Mouse (Mus musculus) fat pad, adult 2 months (tissue): ENCODE measurements at regions not wholly inside any gene's neighbourhood (a gene's known extent, or its start where the extent isn't known, plus 50 kb on each side); places are given as distances from the start of the nearest gene placed in this dataset.
A peak's percentile ranks its signal among the peaks of the same experiment; 100 is the strongest.

ENCODE experiments used
- DNase-seq: peaks from one replicate; pipeline ENCODE4 v3.0.0-alpha.2; 2011; ENCODE audit warnings: low read depth, low spot score; ENCODE audit errors: extremely low read depth

GRCm38 (mm10) chr8:112933815-112934214 is 364.0 kb downstream of the Cntnap4 start:
- no peak for DNase-seq

DNA sequence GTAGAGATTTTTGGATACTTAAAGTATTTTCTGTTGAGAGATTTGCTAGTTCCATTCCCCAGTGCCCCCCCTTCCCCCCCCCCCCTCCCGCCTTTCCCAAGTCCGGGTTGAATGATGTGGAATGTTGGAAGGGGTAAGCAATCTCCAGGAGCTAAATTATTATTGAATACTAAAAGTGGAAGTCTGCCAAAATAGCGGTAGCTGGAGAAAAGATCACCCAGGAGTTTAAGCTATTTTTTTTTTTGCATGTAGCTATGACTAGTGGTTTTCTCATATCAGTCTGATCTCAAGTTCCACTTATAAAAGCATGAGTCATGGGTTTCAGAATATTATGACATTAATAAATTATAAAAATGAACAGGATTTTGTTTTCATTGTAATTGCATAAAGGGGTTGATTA is 365.6 kb downstream of the Cntnap4 start:
- DNase-seq: no peak

DNA sequence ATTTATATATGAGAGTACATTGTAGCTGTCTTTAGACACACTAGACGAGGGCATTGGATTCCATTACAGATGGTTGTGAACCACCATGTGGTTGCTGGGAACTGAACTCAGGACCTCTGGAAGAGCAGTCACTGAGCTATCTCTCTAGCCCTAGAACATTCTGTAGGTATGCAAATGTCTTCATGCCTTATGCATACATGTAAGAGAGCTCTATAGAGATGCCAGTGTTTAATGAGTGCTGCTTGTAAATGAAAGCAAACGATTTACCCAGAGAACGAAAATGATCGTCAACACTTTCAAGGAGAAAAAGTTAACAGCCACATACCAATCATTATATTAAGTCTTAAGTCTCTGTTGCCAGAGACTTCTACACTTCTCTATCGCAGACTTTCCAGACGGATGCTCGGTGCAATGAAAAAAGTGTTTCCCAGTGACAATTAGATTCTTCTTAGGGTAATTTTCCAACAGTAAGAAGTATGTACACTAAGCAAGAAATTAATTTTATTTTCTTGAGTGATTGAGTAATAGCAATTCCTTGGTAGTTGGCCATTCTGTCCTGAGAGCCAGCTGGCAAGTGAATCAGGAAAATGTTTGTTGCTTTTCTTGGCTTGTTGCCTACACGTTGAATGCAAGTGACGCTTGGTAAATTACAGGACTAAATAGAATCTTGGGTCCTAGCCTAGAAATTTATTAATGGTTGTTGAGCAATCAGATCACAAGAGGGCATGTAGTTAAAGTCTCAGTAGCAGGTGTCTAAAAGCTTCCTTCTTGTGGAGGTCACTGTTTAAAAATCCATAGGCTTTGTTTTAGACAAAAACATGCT is 366.3 kb downstream of the Cntnap4 start:
- peak; percentile 95 for DNase-seq

DNA sequence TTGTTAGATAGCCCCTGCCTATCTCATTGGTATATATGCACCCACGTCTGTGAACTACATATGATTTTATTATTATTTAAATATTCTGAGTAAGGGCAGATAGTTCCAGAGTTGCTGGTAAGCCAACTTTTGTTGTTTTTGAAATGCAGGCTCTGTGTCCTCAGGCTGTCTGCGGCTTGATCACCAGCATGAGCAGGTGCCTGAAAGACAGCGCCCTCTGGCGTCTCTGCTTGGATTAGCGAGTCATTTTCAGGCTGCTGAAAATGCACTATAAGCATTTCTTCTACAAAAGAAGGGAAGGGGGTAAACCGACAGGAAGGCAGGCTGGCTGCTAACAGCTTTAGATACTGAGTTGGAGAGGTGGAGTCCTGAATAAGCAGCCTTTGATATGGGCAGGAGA is 402.6 kb downstream of the Cntnap4 start:
- no peak for DNase-seq

DNA sequence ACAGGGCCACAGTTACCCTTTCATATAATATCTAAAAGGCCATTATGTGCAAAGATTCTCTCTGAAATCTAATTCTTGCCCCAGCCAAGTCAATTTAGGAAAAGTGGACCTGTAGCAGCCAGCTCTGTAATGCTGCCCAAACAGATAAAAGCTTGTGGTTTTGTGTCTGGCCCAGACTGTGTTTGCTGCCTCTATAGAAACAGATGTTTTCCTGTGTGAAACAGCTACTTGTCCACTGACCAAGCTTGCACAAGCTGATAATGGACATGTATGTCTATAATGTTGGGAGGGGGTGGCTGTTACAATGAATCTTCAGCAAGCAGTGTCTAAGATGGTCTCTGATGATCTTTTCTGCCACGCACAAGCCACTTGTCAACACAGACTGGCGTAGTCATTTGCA is 405.9 kb downstream of the Cntnap4 start:
- no peak for DNase-seq

DNA sequence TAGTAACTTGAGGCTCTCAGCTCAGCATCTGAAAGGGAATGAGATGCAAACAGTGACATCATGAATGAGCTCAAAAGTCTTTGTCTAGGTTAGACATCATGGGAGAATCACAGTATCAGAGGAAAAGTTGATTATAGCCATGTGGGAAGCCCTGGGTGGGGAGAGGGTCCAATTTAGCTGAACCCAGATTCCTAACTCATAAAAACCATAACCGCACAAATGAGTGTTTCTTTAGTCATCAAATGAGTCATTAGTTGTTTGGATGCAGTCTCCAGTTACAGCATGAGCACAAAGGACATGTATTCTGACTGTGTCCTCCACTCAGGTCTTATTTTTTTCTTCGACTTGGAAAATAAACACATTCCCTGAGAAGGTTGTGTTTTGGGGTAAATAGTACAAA is 406.5 kb downstream of the Cntnap4 start:
- no peak for DNase-seq

GRCm38 (mm10) chr8:112993781-112994180 is 423.9 kb downstream of the Cntnap4 start:
- no peak for DNase-seq

- DNase-seq: no peak
These were observed 437.5 kb downstream of the Cntnap4 start for GRCm38 (mm10) chr8:113007356-113007755.

- DNase-seq: no peak
These were observed 459.0 kb downstream of the Cntnap4 start for GRCm38 (mm10) chr8:113028880-113029279.

- DNase-seq: no peak
These were observed 482.1 kb downstream of the Cntnap4 start for GRCm38 (mm10) chr8:113051770-113052473.

GRCm38 (mm10) chr8:113065246-113066169 is 495.7 kb downstream of the Cntnap4 start:
- no peak for DNase-seq

- no peak for DNase-seq
These were observed 496.4 kb downstream of the Cntnap4 start for GRCm38 (mm10) chr8:113066170-113066708.

DNA sequence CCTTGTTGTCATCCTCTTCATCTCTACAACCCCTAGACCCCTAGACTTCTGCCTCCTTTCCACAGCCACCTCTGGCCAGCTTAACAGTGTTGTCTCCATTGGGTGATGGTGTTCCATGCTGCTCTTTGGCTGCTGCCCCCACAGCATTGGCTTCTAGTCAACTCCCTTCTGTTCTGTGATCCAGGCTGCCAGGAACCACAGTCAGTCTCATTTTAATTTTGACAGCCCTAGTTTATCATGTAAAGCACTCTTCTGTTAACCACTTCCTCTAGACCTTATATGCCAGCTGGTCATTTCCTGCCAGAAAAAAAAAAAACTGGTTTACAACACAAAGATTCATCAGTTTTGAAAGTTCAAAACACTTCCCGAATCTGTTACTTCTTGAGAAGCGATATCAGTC is 514.1 kb downstream of the Cntnap4 start:
- no peak for DNase-seq

DNA sequence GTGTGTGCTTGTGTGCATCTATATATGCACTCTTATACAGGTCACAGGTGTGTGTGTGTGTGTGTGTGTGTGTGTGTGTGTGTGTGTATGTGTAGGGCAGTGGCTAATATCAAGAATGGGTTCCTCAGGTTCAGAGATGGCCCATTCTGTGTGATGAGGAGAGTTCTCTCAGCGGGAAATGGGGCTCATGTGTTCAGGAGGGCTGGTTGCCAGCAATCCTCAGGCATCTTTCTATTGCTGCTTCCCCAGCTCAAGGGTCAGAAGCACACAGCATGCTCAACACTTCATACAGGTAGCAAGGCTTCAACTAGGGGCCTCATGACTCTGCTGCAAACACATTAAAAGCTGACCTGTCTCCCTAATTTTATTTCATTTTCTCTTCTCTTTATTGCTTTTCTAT is 517.7 kb downstream of the Cntnap4 start:
- no peak for DNase-seq

DNA sequence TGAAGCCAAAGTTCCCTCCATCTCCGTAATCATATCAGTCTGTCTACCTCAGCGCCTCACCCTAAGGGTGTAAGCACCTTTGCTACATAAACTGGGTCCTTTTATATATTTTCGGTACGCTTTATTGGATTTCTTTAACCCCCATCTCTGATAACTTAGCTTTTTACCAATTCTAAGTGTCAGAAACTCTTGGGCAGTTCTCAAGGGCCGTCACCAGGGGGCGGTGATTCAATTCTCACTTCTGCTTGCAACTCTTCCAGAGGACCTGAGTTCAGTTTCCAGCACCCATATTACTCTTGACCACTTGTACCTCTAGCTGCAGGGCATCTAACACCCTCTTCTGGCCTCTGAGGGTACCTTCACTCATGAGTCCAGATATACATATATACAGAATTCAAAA is 523.7 kb upstream of the Mon1b start:
- DNase-seq: no peak

DNA sequence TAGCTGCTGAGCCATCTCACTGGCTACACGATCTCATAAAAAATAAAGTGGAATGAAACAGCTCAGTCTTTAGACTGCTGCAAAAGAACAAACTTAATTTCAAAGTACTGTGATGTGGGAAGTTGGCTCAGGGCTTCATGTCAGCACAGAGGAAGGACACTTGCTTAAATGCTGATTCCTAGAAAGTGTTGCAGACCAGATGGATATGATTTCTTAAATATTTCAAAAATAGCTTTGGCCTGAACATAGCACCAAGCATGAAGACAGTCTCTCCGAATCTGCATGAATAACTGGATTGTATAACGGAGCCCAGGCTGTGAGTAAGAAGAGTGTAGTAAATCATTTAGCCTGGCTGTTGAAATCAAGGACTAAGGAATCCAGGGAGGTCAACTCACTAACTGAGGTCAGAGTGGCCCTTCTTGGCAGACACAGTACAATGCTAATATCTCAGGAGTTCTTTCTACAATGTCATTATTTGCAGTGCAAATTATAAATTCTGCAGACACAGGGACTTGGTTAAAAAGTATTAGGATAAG is 521.2 kb upstream of the Mon1b start:
- DNase-seq: no peak

DNA sequence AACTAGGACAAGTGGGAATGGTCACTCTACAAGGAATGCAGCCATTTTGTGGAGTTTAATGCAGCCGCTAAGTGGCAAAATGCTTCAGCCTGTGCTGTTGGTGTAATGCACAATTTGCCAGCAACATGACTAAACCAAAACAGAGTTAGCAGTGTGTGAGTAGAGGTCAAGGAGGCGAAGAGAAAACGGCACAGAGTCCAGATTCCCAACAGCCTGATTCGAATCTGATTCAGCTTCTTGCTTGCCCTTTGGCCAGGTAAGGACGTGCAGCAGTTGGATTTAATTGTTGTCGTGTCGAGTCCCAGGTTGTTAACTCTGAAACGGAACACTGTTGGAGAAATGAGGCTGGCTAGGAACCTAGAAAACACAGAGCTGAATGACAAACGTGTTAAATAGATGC is 518.1 kb upstream of the Mon1b start:
- DNase-seq: no peak

DNA sequence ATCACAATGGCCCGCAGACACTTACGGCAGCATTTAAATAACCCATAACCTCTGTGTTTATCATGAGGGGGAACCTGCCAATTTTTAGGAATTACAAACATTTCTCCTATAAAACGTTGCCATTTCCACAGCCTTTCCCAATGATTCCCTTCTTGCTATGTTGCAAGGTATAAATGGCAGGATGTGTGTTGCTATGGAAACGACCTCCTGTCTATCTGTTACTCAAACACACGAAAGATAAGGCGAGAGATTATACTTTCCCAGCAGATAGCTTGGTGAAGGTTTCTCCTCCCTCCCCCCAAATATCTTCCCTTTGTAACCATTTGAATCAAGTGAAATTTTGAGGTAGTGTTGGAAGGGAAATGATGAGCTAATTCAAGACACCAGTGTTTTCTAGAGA is 509.8 kb upstream of the Mon1b start:
- DNase-seq: no peak

DNA sequence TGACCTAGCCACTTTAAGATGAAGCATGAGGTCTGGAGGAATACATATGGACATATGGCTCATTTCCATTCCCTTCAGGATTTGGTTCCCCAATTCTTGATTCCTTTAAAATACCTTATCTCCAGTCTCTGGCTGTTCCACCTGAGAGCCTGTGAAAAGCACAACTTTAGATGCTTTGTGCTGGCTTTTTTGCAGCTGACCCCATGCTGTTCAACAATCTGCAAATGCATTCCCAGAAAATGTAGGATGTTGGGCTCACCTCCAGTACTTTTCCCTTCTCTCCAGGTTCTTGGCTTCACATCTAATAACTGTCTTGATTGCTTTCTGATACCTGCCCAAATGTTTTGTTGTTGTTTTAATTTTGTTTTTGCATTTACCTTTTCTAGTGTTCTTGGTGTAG is 498.0 kb upstream of the Mon1b start:
- DNase-seq: no peak

- DNase-seq: no peak
These were observed 495.4 kb upstream of the Mon1b start for GRCm38 (mm10) chr8:113140021-113140420.

DNA sequence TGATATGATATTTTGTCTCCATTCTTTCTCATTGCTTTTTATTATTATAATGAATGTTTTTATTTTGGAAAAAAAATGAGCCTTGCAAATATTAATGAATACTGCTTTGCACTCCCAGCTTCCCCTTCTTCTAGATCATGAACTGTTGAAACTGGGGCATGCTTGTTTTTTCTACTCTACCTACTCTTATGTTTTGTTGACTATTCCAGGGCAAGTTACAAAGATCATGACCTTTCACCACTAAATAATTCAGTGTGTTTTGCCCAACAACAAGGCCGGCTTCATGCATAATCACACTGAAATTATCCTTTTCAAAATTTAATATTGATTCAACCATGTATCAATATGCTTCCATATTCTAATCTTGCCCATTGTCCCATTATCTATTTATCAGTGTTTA is 494.3 kb upstream of the Mon1b start:
- DNase-seq: no peak
